Mouse (Mus musculus) stomach, embryonic 14.5 days (tissue): ENCODE data around the gene Ifnl3. TPM values are rescaled to one million over a fixed set of nuclear protein-coding genes. Genes with fewer than 3 reads are reported as not detected.
"Not testable (repeated sequence)": the region's sequence is repeated elsewhere in the genome, so short reads cannot be mapped to it uniquely, and the experiment has no call there.

ENCODE experiments used
- ATAC-seq: fragments of 200-750 bp; cut with Nextera tagmentation; 2 replicates; pipeline ENCODE4 v1.8.0; 2017; ENCODE audit warnings: low read depth, moderate TSS enrichment; ENCODE audit not compliant: insufficient number of reproducible peaks, insufficient read depth, low FRiP score
- H3K27ac ChIP-seq: fragments of 300-500 bp; sonication (generic); 2 replicates; pipeline ENCODE4 v1.5.1; 2014; ENCODE audit warnings: mild to moderate bottlenecking, low read length, moderate library complexity, mixed read lengths
- H3K27me3 ChIP-seq: fragments of 300-500 bp; sonication (generic); 2 replicates; pipeline ENCODE4 v1.6.1; 2014; ENCODE audit warnings: low read length, control low read depth, mixed read lengths; ENCODE audit not compliant: control insufficient read depth, insufficient read depth
- H3K36me3 ChIP-seq: fragments of 300-500 bp; sonication (generic); 2 replicates; pipeline ENCODE4 v1.6.1; 2014; ENCODE audit warnings: mild to moderate bottlenecking, control low read depth, low read length, moderate library complexity, mixed read lengths; ENCODE audit not compliant: control insufficient read depth, insufficient read depth
- H3K4me1 ChIP-seq: fragments of 300-500 bp; sonication (generic); 2 replicates; pipeline ENCODE4 v1.6.1; 2014; ENCODE audit warnings: low read length, control low read depth, mixed read lengths; ENCODE audit not compliant: control insufficient read depth, insufficient read depth
- H3K4me2 ChIP-seq: fragments of 300-500 bp; sonication (generic); replicated peaks from 2 replicates; pipeline ENCODE4 v1.6.1; 2014; ENCODE audit warnings: low read depth, low read length, control low read depth
- H3K4me3 ChIP-seq: fragments of 300-500 bp; sonication (generic); 2 replicates; pipeline ENCODE4 v1.5.1; 2014; ENCODE audit warnings: low read depth, low read length, control low read depth
- H3K9ac ChIP-seq: fragments of 300-500 bp; sonication (generic); replicated peaks from 2 replicates; pipeline ENCODE4 v1.6.1; 2014; ENCODE audit warnings: low read depth, mild to moderate bottlenecking, control low read depth, low read length, moderate library complexity, mixed read lengths
- H3K9me3 ChIP-seq: fragments of 300-500 bp; sonication (generic); 2 replicates; pipeline ENCODE4 v1.6.1; 2016; ENCODE audit warnings: low read depth, low read length, control low read depth; ENCODE audit not compliant: control insufficient read depth
- WGBS: fragments of 180-500 bp; shearing (Covaris S2); extraction: QIAGEN DNeasy Blood & Tissue Kit; methylation state at CpG from one replicate; pipeline ENCODE4 v1.1.7; 2014; 5-methylcytosine and 5-hydroxymethylcytosine counted together
- polyA plus RNA-seq: library from polyadenylated mRNA; unstranded; fragments of >200 nt; fragmentation: Nextera tagmentation; extraction: Ambion mirVana; gene quantifications from 2 replicates; pipeline ENCODE4 v1.2.1, GENCODE M21; 2014

The Ifnl3 gene
- polyA plus RNA-seq, 1 experiment from 2014 or later: not detected

DNA sequence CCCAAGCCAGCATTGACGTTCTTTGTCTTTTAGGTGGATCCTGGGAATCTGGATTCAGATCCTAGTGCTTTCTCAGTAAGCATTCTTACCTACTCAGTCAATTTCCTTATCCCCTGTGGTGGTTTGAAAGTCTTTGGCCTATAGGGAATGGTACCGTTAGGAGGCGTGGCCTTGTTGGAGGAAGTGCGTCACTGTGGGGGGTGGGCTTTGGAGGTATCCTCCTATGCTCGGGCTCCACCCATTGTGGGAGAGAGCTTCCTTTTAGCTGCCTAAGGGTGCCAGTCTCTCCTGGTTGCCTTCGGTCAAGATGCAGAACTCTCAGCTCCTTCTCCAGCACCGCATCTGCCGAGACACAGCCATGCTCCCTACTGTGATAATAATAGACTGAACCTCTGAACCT is 30.3 kb upstream of the Ifnl3 start:
- WGBS: 86% methylated on average over 8 of the region's 8 CpGs
- Histone ChIP-seq H3K9me3 (no peaks in the 10 kb centered on the region), H3K9ac (no peak overlapping the region), H3K36me3 (no peaks in the 10 kb centered on the region), H3K4me3 (no peak overlapping the region), H3K27ac (no peak overlapping the region), H3K4me2 (no peak overlapping the region), H3K27me3 (no peaks in the 10 kb centered on the region), H3K4me1 (no peaks in the 10 kb centered on the region)
- no peak for ATAC-seq

DNA sequence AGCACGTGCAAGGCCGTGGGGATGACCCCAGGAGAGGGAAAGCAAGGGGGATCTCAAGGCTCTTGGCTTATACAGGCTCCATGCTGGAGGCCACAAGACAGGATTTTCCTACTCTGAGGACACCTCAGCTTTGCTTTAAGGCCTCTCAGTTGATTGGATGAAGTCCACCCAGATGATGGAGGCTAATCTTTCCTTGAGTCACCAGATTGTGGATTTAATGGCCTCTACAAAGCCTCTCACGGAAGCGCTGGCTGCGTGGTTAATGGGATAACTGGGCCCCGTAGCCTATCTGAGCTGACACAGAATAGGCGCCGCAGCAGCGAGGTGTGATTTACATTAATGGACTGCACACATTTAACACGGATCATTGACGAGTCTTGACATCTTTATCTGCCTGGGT is 27.2 kb upstream of the Ifnl3 start:
- no peak overlapping the region for H3K4me2 ChIP-seq

DNA sequence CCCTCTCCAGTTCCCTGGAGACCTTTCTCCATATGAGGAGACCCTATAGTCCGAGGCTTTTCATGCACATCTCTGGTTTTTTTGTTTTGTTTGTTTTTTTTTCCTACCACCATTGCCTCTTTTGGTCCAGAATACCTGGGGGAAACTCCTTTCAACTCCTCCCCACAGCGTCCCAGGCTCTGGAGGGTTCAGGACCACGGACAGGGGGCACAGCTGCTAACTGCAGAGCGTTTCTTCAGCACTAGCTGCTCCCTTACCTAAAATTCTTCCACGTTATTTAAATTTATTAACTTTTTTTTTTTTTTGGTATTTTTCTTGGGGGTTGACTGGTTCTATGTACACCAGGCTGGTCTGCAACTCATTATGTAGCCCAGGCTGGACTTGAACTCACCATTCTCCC is 17.1 kb upstream of the Ifnl3 start:
- H3K9ac ChIP-seq: no peak overlapping the region
- H3K4me3 ChIP-seq: no peak overlapping the region
- WGBS: 4% methylated on average over 5 of the region's 5 CpGs
- H3K36me3 ChIP-seq: no peaks in the 10 kb centered on the region
- H3K4me1 ChIP-seq: no peaks in the 10 kb centered on the region
- H3K27me3 ChIP-seq: no peaks in the 10 kb centered on the region
- no peak for ATAC-seq
- no peak overlapping the region for H3K27ac ChIP-seq
- no peaks in the 10 kb centered on the region for H3K9me3 ChIP-seq
- no peak overlapping the region for H3K4me2 ChIP-seq

More for the DNA sequence above, 27.2 kb upstream of the Ifnl3 start:
- no peak for ATAC-seq
- H3K27me3 ChIP-seq: no peaks in the 10 kb centered on the region
- 67% methylated on average over 11 of the region's 11 CpGs for WGBS
- no peak overlapping the region for H3K4me3 ChIP-seq
- H3K4me1 ChIP-seq: no peaks in the 10 kb centered on the region
- H3K27ac ChIP-seq: no peak overlapping the region
- no peaks in the 10 kb centered on the region for H3K36me3 ChIP-seq
- no peak overlapping the region for H3K9ac ChIP-seq
- H3K9me3 ChIP-seq: no peaks in the 10 kb centered on the region

DNA sequence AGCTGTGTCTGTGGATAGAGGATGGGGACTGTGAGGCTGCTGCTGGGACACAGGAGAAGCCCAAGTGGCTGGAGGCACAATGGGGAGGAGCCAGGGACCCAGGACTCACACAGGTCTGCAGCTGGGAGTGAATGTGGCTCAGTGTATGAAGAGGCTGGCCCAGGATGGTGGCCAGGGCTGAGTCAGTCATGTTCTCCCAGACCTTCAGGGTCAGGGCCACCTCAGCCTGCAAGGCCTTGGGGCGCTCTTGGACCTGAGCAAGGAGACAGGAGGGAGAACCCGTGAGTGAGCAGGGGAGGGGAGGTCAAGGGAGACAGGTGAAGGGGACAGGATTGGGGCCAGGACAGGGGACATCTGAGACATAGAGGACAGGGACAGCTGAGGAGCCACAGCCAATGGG is 13.5 kb upstream of the Ifnl3 start:
- H3K27ac ChIP-seq, H3K4me2 ChIP-seq, H3K36me3 ChIP-seq, H3K9me3 ChIP-seq, H3K4me1 ChIP-seq, H3K9ac ChIP-seq, H3K27me3 ChIP-seq, H3K4me3 ChIP-seq, ATAC-seq: not testable (repeated sequence)
- 67% methylated on average over 1 of the region's 2 CpGs for WGBS

DNA sequence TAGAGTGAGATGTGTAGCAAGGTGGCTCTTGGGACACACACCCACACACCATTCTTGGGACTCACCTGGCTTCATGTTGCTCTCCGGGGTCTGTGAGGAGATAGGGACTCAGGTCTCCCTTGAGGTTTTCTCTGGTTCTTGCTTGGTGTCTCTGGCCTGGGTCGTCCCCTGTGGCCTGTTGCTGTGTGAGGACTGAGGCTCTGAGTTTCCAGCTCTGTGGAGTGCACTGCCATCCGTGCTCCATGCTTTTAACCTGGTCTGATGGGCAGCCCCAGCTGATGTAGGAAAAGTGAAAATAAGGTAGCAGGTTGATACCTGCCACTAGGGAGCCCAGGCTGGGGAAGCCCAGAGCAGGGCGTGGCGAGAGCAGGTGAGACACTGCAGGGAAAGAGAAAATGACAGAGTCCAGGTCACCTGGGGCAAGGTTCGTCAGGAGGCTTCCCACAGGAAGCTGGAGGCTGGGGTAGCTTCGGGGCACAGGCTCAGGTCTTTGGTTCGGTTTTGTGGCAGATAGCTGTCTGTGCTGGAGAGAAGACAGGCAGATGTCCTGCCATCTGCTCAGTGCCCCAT is 12.1 kb upstream of the Ifnl3 start, which contains the start of gene Ifnl2:
Gene Ifnl2 (minus strand): TSS at position 51 of the 570 bp plus-strand sequence.
- H3K4me2 ChIP-seq, H3K36me3 ChIP-seq, H3K4me3 ChIP-seq, H3K4me1 ChIP-seq, H3K9ac ChIP-seq, H3K27me3 ChIP-seq, ATAC-seq, H3K9me3 ChIP-seq, H3K27ac ChIP-seq: not testable (repeated sequence)
- WGBS: 64% methylated on average over 8 of the region's 8 CpGs

DNA sequence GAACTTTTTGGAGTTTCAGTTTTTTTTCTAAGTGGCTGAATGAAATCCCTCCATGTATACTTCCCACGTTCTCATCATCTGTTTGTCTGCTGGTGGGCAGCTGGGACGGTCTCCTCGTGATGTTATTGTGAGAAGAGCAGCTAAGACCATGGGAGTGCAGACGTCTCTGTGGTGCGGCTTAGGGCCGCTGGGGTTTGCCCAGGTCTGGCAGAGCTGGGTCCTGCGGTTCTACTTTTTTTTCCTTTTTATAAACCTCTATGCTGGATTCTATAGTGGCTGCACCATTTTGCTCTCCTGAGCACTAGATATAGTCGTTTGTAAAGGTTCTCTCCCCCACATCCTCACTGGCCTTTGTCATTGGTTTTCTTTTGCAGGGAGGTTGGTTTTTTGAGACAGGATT is 11.2 kb upstream of the Ifnl3 start:
- no peak overlapping the region for H3K4me2 ChIP-seq
- no peaks in the 10 kb centered on the region for H3K4me1 ChIP-seq
- no peak for ATAC-seq
- H3K27ac ChIP-seq: no peak overlapping the region
- H3K9me3 ChIP-seq: no peaks in the 10 kb centered on the region
- H3K27me3 ChIP-seq: no peaks in the 10 kb centered on the region
- WGBS: 69% methylated on average over 8 of the region's 8 CpGs
- H3K36me3 ChIP-seq: no peaks in the 10 kb centered on the region
- H3K4me3 ChIP-seq: no peak overlapping the region
- no peak overlapping the region for H3K9ac ChIP-seq

DNA sequence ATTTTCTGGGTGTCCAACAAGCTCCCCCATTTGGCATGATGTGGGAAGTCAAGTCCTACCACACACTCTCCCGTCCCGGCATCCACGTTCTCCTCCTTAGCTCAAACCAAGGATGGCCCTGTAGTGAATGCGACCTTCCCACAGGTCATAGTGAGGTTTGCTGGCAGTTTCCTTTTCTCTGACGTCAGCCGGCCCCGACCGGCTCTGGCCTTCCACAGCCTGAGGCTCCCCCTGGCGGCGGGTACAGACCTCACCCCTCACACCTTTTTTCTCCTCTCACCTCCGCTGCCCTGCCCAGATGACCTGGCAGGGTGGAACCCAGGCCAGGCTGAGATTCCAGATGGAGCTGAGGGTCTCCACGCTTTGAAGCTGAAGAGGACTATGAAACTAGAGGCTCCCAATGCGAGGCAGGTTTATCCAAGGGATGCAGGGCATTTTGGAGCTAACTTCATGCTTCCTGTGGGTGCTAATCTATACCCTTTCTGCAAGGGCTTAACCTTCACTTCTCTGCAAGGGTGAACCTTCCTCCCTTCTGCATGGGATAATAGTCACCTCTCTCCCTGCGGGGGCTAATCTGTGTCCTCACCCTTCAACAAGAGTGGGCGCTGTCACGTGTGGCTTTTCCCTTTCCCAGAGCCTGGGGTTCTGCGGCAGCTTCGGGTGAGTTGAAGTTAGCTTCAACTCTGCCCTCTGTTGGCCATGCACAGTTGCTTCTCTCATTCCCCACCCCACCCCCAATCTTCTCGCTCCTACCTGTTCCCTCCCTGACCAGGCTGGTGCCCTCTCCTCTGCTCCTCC is 5.5 kb downstream of the Ifnl3 start:
- Histone ChIP-seq H3K9ac (no peak overlapping the region), H3K27me3 (no peaks in the 10 kb centered on the region), H3K4me1 (0 out of 2 replicates have a peak, but pooled peaks cover 3% of the 10 kb centered on the region), H3K36me3 (no peaks in the 10 kb centered on the region), H3K4me2 (no peak overlapping the region), H3K9me3 (no peaks in the 10 kb centered on the region), H3K27ac (no peak overlapping the region), H3K4me3 (no peak overlapping the region)
- peak; percentile 63; the same call in 1 of the 2 replicates for ATAC-seq
- 4% methylated on average over 19 of the region's 19 CpGs for WGBS

DNA sequence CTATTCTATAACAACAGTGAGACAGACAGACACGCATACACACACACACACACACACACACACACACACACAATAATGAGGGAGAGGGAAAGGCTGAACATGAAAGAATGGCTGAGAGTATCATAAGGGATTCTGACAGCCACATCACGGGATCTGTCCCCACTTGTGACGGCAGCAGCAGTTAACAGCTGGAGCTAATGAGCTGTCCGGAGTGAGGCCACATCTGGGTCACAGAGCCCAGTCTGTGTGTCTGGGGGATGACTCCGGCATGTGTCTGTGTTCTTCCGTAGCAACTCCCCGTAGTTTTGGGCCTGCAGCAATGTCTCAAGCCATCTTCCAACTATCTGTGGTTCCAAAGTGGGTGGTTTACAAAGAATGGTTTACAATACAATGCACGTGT is 9.4 kb downstream of the Ifnl3 start:
- ATAC-seq: no peak
- H3K4me1 ChIP-seq: 0 out of 2 replicates have a peak, but pooled peaks cover 3% of the 10 kb centered on the region

More for the DNA sequence above, 9.4 kb downstream of the Ifnl3 start:
- H3K27me3 ChIP-seq: no peaks in the 10 kb centered on the region
- no peaks in the 10 kb centered on the region for H3K36me3 ChIP-seq
- H3K4me3 ChIP-seq: no peak overlapping the region
- no peak overlapping the region for H3K27ac ChIP-seq
- no peak overlapping the region for H3K9ac ChIP-seq
- WGBS: 72% methylated on average over 8 of the region's 8 CpGs
- no peaks in the 10 kb centered on the region for H3K9me3 ChIP-seq
- H3K4me2 ChIP-seq: no peak overlapping the region
